Mouse (Mus musculus): ENCODE measurements around the gene Coro1c.

The Coro1c gene

GRCm38 (mm10) chr5:113933889-113934288 is 25.3 kb upstream of the Coro1c start:
- ChIA-PET CTCF (interaction anchor here (0.6 to 4.0 kb wide), 10 partner anchors 9 to 1414 kb away, joined by 3 to 24 read pairs (median 5); no protein-coding TSS in a partner anchor), POLR2A (interaction anchor here (0.6 to 1.8 kb wide), 15 partner anchors 12 to 116 kb away, joined by 3 to 5 read pairs (median 3); partner anchors contain the start of gene Coro1c (in 1 of the 4))

- POLR2A ChIA-PET, result interaction anchor here in 2 of 4 experiments (0.6 to 1.8 kb wide), 13 partner anchors 12 to 115 kb away, joined by 3 to 5 read pairs (median 3); partner anchors contain the start of gene Coro1c (in 1 of the 2)
- CTCF ChIA-PET, result interaction anchor here (0.6 to 4.0 kb wide), 13 partner anchors 9 to 1414 kb away, joined by 3 to 24 read pairs (median 4); partner anchors contain the start of gene Coro1c (in 1 of the 4)
These were observed 24.9 kb upstream of the Coro1c start for GRCm38 (mm10) chr5:113933480-113933879.

GRCm38 (mm10) chr5:113932310-113932709 is 23.8 kb upstream of the Coro1c start:
- POLR2A ChIA-PET, result interaction anchor here in 2 of 4 experiments (0.6 to 2.9 kb wide), 4 partner anchors 9 to 419 kb away, joined by 3 to 11 read pairs (median 4); no protein-coding TSS in a partner anchor

GRCm38 (mm10) chr5:113930648-113931609 is 22.4 kb upstream of the Coro1c start:
- POLR2A ChIA-PET, result interaction anchor here in 3 of 4 experiments (0.6 to 2.9 kb wide), 17 partner anchors 10 to 766 kb away, joined by 3 to 14 read pairs (median 4); partner anchors contain the start of genes Coro1c (in 1 of the 3) and Sart3 (in 1 of the 3)
- CTCF ChIA-PET, result interaction anchor here (0.6 to 4.0 kb wide), 14 partner anchors 12 to 577 kb away, joined by 3 to 24 read pairs (median 4); no protein-coding TSS in a partner anchor

More at GRCm38 (mm10) chr5:113932310-113932709, 23.8 kb upstream of the Coro1c start:
- CTCF ChIA-PET, result interaction anchor here in 2 of 4 experiments (0.6 to 4.0 kb wide), 4 partner anchors 11 to 839 kb away, joined by 3 to 24 read pairs (median 4); no protein-coding TSS in a partner anchor

DNA sequence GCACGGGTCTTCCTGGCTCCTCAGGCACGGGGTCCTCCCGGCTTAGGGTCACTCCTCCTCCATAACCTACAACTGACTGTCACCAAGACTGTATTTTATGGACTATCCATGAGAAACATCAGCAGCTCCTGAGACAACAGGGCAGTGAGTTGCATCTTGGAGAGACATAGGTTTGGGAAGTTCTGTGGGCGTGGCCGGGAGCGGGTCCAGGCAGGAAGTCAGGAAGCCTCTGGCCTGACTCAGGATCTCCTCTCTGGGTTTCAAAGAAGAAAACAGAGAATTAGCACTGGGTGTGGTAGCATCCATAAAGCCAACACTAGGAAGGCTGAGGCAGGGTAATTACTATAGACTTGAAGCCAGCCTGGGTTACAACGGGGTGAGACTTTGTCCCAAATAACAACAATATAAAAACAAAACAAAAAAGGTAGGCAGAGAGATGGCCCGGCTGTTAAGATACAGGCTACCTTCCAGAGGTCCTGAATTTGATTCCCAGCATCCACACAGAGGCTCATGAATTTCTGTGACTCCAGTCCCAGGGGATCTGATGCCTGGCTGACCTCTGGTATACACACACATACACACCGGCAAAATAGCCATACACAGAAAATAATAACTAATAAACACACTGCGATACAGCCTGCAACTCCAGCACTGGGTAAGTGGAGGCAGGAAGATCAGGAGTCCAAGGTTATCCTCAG is 21.5 kb upstream of the Coro1c start:
- CTCF ChIA-PET, result interaction anchor here in 2 of 4 experiments (0.7 to 4.0 kb wide), 7 partner anchors 12 to 114 kb away, joined by 3 to 24 read pairs (median 5); no protein-coding TSS in a partner anchor
- POLR2A ChIA-PET, result interaction anchor here in 3 of 4 experiments (0.6 to 2.9 kb wide), 11 partner anchors 10 to 767 kb away, joined by 3 to 14 read pairs (median 4); partner anchors contain the start of gene Coro1c (in 1 of the 3)

- CTCF ChIA-PET, result interaction anchor here in 2 of 4 experiments (0.9 to 2.4 kb wide), 3 partner anchors 13 to 20 kb away, joined by 3 to 6 read pairs (median 3); no protein-coding TSS in a partner anchor
These were observed 21.0 kb upstream of the Coro1c start for GRCm38 (mm10) chr5:113929526-113929925.

GRCm38 (mm10) chr5:113924608-113925007 is 16.1 kb upstream of the Coro1c start:
- ChIA-PET POLR2A (interaction anchor here in 2 of 4 experiments (0.7 to 2.4 kb wide), 5 partner anchors 10 to 200 kb away, joined by 3 to 8 read pairs (median 3); no protein-coding TSS in a partner anchor), CTCF (no interaction called here)

More at GRCm38 (mm10) chr5:113929526-113929925, 21.0 kb upstream of the Coro1c start:
- POLR2A ChIA-PET, result interaction anchor here in 2 of 4 experiments (0.7 to 2.9 kb wide), 4 partner anchors 12 to 56 kb away, joined by 3 to 14 read pairs (median 7); no protein-coding TSS in a partner anchor

DNA sequence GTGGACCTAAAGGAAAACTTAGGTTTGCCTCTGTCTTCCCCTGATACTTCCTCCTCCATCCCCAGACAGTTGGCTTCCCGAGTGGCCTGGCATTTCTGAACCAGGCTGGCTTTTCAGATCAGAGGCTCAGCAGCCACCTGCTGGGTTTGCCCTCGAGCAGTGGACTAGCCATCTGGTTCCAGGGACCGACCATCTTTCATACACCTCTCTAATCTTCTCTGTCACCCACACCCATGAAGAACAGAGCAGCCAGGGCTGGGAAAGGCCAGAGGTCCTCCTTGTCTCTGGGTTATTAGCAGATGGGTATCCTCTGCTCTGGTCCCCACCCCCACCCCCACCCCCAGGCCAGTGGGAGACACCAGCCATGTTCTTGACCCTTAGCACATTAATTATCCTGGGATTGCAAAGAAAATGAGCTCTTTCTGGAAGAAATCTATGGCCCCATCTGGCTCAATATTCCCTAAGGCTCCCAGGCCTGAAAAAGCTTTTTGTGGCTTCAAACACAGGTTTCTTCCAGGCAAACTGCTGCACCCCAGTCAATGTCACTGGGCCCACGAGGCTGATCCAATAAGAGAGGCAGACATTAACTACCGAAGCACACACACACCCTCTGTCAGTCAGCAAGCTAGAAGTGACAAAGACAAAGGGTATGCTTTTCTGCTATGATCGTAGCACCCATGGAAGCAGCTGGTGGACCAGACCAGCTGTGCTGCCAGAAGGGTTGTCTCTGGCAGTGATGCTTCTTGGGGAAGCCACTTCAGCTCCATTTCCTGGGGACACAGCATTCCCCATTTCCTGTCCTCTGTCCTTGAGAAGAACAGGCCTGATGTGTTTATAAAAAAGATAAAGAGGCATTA is 13.0 kb upstream of the Coro1c start:
- CTCF ChIA-PET, result interaction anchor here in 2 of 4 experiments (0.7 to 1.4 kb wide), 5 partner anchors 13 to 598 kb away, joined by 3 to 5 read pairs (median 3); no protein-coding TSS in a partner anchor
- POLR2A ChIA-PET, result interaction anchor here in 3 of 4 experiments (0.5 to 2.3 kb wide), 11 partner anchors 10 to 303 kb away, joined by 3 to 8 read pairs (median 3); partner anchors contain the start of genes Coro1c (in 2 of the 3) and Usp30 (in 1 of the 3)

GRCm38 (mm10) chr5:113919060-113919459 is 10.5 kb upstream of the Coro1c start:
- ChIA-PET CTCF (interaction anchor here in 2 of 4 experiments (0.6 kb wide), 2 partner anchors 91 to 459 kb away, joined by 3 read pairs; no protein-coding TSS in a partner anchor), POLR2A (interaction anchor here in 3 of 4 experiments (0.6 to 2.4 kb wide), 5 partner anchors 9 to 45 kb away, joined by 3 to 14 read pairs (median 3); partner anchors contain the start of gene Coro1c (in 1 of the 3))

- CTCF ChIA-PET, result interaction anchor here in 1 of 4 experiments (0.6 kb wide), 1 partner anchor 91 kb away, joined by 3 read pairs; no protein-coding TSS in a partner anchor
These were observed 10.1 kb upstream of the Coro1c start for GRCm38 (mm10) chr5:113918654-113919053.

DNA sequence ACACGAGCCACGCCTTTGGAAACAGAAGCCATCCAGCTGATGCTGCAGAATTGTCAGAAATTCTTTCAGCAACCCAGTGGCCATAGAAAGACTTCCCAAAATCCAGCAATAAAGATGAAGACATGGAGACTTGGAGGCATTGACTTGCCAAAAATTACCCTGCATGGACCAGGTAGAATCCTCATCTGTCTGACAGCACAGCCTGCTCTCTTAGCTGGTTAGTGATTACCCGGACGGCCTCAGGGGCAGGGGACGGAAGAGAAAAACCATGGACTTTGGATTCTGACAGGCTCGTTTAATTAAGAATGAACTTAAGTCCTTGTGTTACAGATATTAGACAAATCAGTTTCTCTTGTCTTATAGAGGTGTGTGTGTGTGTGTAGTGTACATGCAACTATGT is 2.1 kb upstream of the Coro1c start:
- CTCF ChIA-PET, result interaction anchor here in 2 of 4 experiments (0.6 to 2.8 kb wide), 7 partner anchors 18 to 136 kb away, joined by 3 to 14 read pairs (median 3); no protein-coding TSS in a partner anchor
- POLR2A ChIA-PET, result interaction anchor here in 3 of 4 experiments (0.5 to 7.9 kb wide), 32 partner anchors 8 to 1089 kb away, joined by 3 to 108 read pairs (median 5); partner anchors contain the start of gene Ssh1 (in 1 of the 3)

More at GRCm38 (mm10) chr5:113918654-113919053, 10.1 kb upstream of the Coro1c start:
- POLR2A ChIA-PET, result interaction anchor here in 3 of 4 experiments (0.7 to 2.4 kb wide), 4 partner anchors 9 to 44 kb away, joined by 3 to 14 read pairs (median 3); partner anchors contain the start of gene Coro1c (in 1 of the 3)

DNA sequence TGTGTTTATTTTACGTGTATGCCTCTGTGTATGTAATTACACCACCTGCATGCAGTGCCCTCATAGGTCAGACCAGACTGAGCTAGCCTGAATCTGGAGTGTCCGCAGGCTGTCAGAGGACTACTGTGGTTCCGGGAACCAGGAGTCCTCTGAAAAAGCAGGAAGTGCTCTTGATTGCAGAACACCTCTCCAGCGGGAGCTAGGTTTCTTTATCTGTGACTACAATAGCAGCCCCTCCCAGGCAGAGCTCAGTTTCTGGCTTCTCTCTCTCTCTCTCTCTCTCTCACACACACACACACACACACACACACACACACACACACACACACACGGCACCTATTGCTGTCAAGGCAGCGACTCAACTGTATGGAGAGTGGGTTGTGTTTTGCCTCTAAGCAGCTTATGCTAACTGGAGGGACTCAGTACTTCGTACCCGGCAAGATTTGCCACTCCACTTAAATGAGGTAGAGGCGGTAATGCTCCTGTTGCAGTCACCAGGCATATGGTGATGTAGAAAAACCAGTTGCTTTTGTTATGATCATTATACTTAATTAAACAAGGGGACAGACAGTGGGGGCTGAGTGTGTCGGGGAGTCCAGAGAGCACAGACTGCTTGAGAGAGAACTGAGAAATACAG is 1.6 kb upstream of the Coro1c start:
- CTCF ChIA-PET, result interaction anchor here (0.6 to 2.8 kb wide), 15 partner anchors 19 to 578 kb away, joined by 3 to 14 read pairs (median 4); no protein-coding TSS in a partner anchor
- POLR2A ChIA-PET, result interaction anchor here (0.5 to 7.9 kb wide), 41 partner anchors 8 to 1259 kb away, joined by 3 to 108 read pairs (median 4); partner anchors contain the start of genes Ssh1 (in 1 of the 4) and Ung (in 1 of the 4)

DNA sequence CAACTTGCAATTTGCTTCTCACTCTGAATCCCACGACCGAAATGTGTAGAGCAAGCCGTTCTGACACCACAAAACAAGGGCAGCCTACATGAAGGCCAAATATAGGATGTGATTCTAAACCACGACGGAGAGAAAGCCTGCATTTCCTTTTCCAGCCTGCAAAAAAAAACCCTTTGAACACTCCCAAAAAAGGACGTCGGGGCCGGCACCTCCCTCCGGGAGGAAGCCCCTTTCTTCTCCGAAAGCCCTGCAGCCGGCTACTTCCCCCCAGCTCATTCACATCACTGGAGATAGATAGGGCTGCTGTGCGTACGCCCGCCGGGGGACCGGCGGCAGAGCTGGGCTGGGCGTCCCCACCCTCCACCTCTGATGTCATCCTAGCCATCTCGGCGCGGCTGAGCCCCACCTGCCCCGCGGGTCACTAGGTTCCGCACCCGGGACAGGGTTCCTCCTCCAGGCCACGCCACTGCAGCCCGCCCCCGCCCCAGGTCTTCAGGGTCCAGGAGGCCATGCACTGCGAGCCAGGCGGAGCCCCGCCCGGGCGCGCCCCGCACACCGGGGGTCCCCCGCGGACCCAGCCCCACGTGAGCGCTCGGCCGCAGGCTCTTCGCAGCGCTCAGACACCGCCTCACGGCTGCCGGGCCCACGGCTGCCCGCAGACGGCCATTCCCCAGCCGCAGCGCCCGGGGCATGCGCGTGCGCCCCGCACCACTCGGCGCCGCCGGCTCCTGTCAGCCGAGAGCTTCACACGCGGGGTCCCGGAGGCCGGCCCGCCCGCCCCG is 581 bp downstream of the Coro1c start:
- ChIA-PET CTCF (interaction anchor here in 3 of 4 experiments (0.5 to 3.6 kb wide), 29 partner anchors 9 to 792 kb away, joined by 3 to 21 read pairs (median 5); partner anchors contain the start of genes Alkbh2 (in 1 of the 3), Ficd (in 1 of the 3) and Iscu (in 1 of the 3)), POLR2A (interaction anchor here (0.5 to 7.9 kb wide), 51 partner anchors 9 to 1568 kb away, joined by 3 to 108 read pairs (median 4); partner anchors contain the start of genes Iscu (in 1 of the 4) and Sart3 (in 1 of the 4))

DNA sequence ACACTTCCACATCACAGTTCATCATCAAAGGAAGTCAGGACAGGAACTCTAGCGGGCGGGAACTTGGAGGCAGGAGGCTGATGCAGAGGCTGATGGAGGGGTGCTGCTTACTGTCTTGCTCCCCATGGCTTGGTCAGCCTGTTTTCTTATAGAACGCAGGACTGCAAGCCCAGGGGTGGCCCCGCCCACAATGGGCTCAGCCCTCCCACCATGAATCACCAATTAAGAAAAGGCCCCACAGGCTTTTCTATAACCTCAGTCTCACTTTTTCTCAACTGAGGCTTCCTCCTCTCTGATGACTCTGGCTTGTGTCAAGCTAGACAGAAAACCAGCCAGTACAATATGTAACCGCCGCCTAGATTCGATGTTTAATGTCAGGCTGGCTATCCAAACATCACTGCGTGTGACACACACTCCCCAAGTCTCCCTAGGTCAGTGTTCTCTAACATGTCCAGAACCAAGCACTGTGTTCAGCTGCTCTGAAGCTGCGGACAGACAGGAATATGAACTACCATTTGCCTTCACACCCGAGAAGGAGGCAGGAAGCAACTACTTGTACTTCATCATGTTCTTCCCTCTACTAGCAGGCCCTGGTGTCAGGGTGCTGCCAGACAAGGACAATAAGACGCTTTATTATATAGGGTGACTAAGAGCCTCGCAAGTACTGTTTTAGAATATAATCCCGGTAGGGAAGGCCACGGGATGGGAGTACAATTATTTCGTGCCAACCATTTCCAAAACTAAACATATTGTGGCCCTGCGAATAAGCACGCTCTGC is 1.4 kb downstream of the Coro1c start:
- ChIA-PET POLR2A (interaction anchor here (0.5 to 7.9 kb wide), 35 partner anchors 9 to 1569 kb away, joined by 3 to 108 read pairs (median 5); no protein-coding TSS in a partner anchor), CTCF (interaction anchor here in 2 of 4 experiments (0.6 to 3.6 kb wide), 5 partner anchors 8 to 245 kb away, joined by 3 to 21 read pairs (median 3); no protein-coding TSS in a partner anchor)
